Mouse (Mus musculus): ENCODE results near the gene Usp37. TPM values are rescaled to one million over a fixed set of nuclear protein-coding genes. Genes with fewer than 3 reads are reported as not detected.

Usp37 gene
- polyA plus RNA-seq, 1 experiment, result 1.2 TPM

DNA sequence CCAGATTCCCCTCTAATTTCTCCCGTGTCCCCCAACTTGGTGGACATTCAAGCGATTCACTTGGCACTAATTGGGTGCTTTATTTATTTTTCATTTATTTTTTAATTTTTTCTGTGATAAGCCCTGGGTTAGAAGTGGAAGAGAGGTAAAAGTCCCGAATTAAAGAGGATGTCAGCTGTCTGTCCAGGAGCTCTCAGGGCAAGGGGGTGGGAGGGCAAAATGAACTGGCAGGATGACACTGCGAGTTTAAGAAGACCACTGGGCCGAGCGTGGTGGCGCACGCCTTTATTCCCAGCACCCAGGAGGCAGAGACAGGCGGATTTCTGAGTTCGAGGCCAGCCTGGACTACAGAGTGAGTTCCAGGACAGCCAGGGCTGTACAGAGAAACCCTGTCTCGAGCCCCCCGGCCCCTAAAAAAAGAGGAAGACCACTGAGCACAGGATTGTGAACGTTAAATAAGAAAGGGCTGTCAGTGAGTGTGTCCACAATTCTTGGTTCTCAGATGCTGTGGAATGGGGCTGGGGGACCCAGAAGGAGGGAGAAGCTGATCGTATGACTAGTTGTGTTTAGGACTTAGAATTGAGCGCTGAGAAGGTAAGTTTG lies 156.6 kb downstream of the Usp37 start:
- 54% methylated on average over 15 of the region's 15 CpGs for WGBS
- Histone ChIP-seq H3K4me1 (ENCODE audit: control insufficient read depth, insufficient read depth, insufficient read length, low read length) (peaks cover 8% of the 10 kb centered on the region), H3K27ac (ENCODE audit: insufficient read depth, low read depth, low read length) (peak overlapping the region; percentile 91), H3K36me3 (ENCODE audit: control insufficient read depth, insufficient read depth, low read length) (no peaks in the 10 kb centered on the region), H3K4me3 (ENCODE audit: low read depth, low read length) (peak overlapping the region; percentile 98), H3K27me3 (ENCODE audit: control insufficient read depth, insufficient read depth, low read length) (no peaks in the 10 kb centered on the region)
- TF ChIP-seq CTCF (IDR thresholded peaks at IDR 0.05; ENCODE audit: extremely low read depth, insufficient read length, insufficient replicate concordance, low read depth, low read length) (no peak), POLR2A (IDR thresholded peaks at IDR 0.05; ENCODE audit: low read depth, low read length) (no peak)

DNA sequence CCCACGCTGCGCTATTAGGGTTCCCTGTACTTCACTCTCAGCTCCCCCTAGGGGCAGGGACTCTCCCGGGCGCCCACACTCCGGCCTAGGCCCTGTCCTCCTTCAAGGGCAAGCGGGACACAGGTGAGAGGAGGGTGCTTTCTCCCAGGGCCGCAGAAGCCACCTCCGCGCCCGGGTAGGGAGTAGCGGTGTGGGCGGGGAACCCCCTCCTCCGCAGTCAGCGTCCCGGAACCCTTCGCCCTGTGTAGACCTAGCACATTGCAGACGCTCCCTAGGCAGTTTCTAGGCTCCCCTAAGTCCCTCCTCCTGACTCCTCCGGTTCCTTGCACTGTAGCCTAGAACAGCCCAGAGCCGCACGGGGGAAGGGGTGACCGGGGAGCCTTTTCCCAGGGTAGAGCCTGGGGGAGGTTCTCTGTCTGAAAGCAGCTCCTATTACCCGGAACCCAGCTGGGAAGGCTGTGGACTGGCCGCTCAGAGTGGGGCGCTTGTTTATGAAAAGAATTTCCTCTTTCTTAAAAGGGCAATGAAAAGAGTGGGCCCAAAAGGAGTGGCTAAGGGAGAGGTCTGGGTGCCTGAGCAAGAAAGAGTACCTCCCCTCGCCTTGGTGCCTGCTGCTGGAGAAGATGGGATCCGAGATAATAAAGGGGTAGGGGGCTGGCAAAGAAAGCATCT lies 157.2 kb downstream of the Usp37 start:
- H3K27me3 ChIP-seq (ENCODE audit: control insufficient read depth, insufficient read depth, low read length), result no peaks in the 10 kb centered on the region
- no peaks in the 10 kb centered on the region for H3K36me3 ChIP-seq (ENCODE audit: control insufficient read depth, insufficient read depth, low read length)
- WGBS, result 0% methylated on average over 26 of the region's 26 CpGs
- H3K27ac ChIP-seq (ENCODE audit: insufficient read depth, low read depth, low read length), result peak overlapping the region; percentile 91
- peak; percentile 67 for TF ChIP-seq POLR2A (IDR thresholded peaks at IDR 0.05; ENCODE audit: low read depth, low read length)
- TF ChIP-seq CTCF (IDR thresholded peaks at IDR 0.05; ENCODE audit: extremely low read depth, insufficient read length, insufficient replicate concordance, low read depth, low read length), result peak; percentile 73; the same call in 1 of the 2 replicates
- H3K4me3 ChIP-seq (ENCODE audit: low read depth, low read length), result peak overlapping the region; percentile 98
- H3K4me1 ChIP-seq (ENCODE audit: control insufficient read depth, insufficient read depth, insufficient read length, low read length), result peaks cover 8% of the 10 kb centered on the region

DNA sequence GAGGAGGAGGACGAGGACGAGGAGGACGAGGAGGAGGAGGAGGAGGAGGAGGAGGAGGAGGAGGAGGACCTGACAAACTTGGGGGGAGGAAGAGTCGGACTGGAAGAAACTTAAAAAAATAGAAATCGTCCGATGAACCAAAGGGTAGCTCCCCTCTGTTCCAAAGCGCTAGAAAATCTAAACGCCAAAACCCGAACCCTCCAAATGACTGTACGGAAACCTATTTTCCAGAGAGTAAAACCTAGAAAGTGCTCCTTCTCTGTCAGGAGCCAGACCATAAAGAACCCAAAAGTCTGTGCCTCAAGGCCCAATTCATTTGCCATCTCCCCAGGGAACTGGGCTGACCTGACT lies 157.7 kb downstream of the Usp37 start:
- 37% methylated on average over 7 of the region's 10 CpGs for WGBS
- H3K4me1 ChIP-seq (ENCODE audit: control insufficient read depth, insufficient read depth, insufficient read length, low read length), result peaks cover 8% of the 10 kb centered on the region
- no peaks in the 10 kb centered on the region for H3K36me3 ChIP-seq (ENCODE audit: control insufficient read depth, insufficient read depth, low read length)
- TF ChIP-seq CTCF (IDR thresholded peaks at IDR 0.05; ENCODE audit: extremely low read depth, insufficient read length, insufficient replicate concordance, low read depth, low read length), result no peak
- no peak for TF ChIP-seq POLR2A (IDR thresholded peaks at IDR 0.05; ENCODE audit: low read depth, low read length)
- H3K4me3 ChIP-seq (ENCODE audit: low read depth, low read length), result peak overlapping the region; percentile 98
- peak overlapping the region; percentile 91 for H3K27ac ChIP-seq (ENCODE audit: insufficient read depth, low read depth, low read length)
- no peaks in the 10 kb centered on the region for H3K27me3 ChIP-seq (ENCODE audit: control insufficient read depth, insufficient read depth, low read length)

DNA sequence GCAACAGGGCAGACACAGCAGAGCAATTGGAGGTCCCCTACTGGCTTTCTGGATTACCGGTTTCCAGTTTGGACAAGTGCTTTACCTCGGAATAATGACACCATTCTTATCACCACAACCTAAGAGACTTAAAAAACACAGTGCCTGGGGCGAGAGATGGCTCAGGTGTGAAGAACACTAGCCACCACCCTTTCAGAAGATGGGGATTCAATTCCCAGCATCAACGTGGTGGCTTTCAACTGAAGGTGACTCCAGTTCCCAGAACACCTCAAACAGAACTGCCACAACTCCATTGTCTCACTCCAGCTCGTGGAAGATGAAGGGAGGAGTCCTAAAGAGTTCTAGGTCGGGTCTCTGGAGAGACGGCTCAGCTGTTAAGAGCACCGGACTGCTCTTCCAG lies 158.6 kb downstream of the Usp37 start:
- no peak overlapping the region for H3K27ac ChIP-seq (ENCODE audit: insufficient read depth, low read depth, low read length)
- no peaks in the 10 kb centered on the region for H3K36me3 ChIP-seq (ENCODE audit: control insufficient read depth, insufficient read depth, low read length)
- no peaks in the 10 kb centered on the region for H3K27me3 ChIP-seq (ENCODE audit: control insufficient read depth, insufficient read depth, low read length)
- WGBS, result 90% methylated on average over 8 of the region's 8 CpGs
- TF ChIP-seq CTCF (IDR thresholded peaks at IDR 0.05; ENCODE audit: extremely low read depth, insufficient read length, insufficient replicate concordance, low read depth, low read length), result no peak
- TF ChIP-seq POLR2A (IDR thresholded peaks at IDR 0.05; ENCODE audit: low read depth, low read length), result no peak
- H3K4me3 ChIP-seq (ENCODE audit: low read depth, low read length), result no peak overlapping the region
- H3K4me1 ChIP-seq (ENCODE audit: control insufficient read depth, insufficient read depth, insufficient read length, low read length), result peaks cover 10% of the 10 kb centered on the region

Other genes with a start within 250 kb of the Usp37 start
- gene Tmbim1, start 238.7 kb downstream of the Usp37 start, polyA plus RNA-seq (2012; rRNA removed), result 497 and 689 TPM in 2 replicates
- gene Catip, start 182.2 kb downstream of the Usp37 start, polyA plus RNA-seq (2012; rRNA removed), result 0.05 and 0.39 TPM in 2 replicates
- 12.7 and 17.9 TPM in 2 replicates for gene Slc11a1, start 169.1 kb downstream of the Usp37 start, polyA plus RNA-seq (2012; rRNA removed)
- 58.4 and 177 TPM in 2 replicates for gene Ctdsp1, start 152.8 kb downstream of the Usp37 start, polyA plus RNA-seq (2012; rRNA removed)
- gene Vil1, start 134.9 kb downstream of the Usp37 start, polyA plus RNA-seq (2012; rRNA removed), result 198 and 892 TPM in 2 replicates
- gene Cnot9, start 38.2 kb downstream of the Usp37 start, polyA plus RNA-seq (2012; rRNA removed), result 9.0 and 16.4 TPM in 2 replicates
- gene Plcd4, start 1.4 kb downstream of the Usp37 start, polyA plus RNA-seq (2012; rRNA removed), result not detected in 2 replicates
- 5.0 and 8.5 TPM in 2 replicates for gene Zfp142, start 44.0 kb upstream of the Usp37 start, polyA plus RNA-seq (2012; rRNA removed)
- gene Bcs1l, start 44.0 kb upstream of the Usp37 start, polyA plus RNA-seq (2012; rRNA removed), result 5.3 and 5.9 TPM in 2 replicates
- gene Rnf25, start 57.1 kb upstream of the Usp37 start, polyA plus RNA-seq (2012; rRNA removed), result 18.8 and 31.3 TPM in 2 replicates
- gene Stk36, start 57.2 kb upstream of the Usp37 start, polyA plus RNA-seq (2012; rRNA removed), result 1.1 and 1.4 TPM in 2 replicates
- 5.7 and 8.4 TPM in 2 replicates for gene Ttll4, start 117.5 kb upstream of the Usp37 start, polyA plus RNA-seq (2012; rRNA removed)
- gene Cyp27a1, start 169.3 kb upstream of the Usp37 start, polyA plus RNA-seq (2012; rRNA removed), result 5.6 and 36.2 TPM in 2 replicates
- 1.5 TPM in 1 of 2 replicates, not detected in the other for gene Prkag3, start 204.9 kb upstream of the Usp37 start, polyA plus RNA-seq (2012; rRNA removed)
- gene Wnt6, start 227.6 kb upstream of the Usp37 start, polyA plus RNA-seq (2012; rRNA removed), result 2.0 and 6.0 TPM in 2 replicates
- 0.14 and 0.57 TPM in 2 replicates for gene Wnt10a, start 247.2 kb upstream of the Usp37 start, polyA plus RNA-seq (2012; rRNA removed)